Mouse (Mus musculus): ENCODE data around the gene Ints14.

GRCm38 (mm10) chr9:64913973-64914372 is 46.7 kb upstream of the Ints14 start:
- TF ChIP-seq CTCF (IDR thresholded peaks at IDR 0.05; ENCODE audit: low read depth) (no peak), EP300 (IDR thresholded peaks at IDR 0.05; ENCODE audit: low read depth) (no peak)

All from heart, postnatal 0 days (tissue).